Mouse (Mus musculus) thymus, adult 2 months (tissue): ENCODE measurements at regions not wholly inside any gene's neighbourhood (a gene's known extent, or its start where the extent isn't known, plus 50 kb on each side); places are given as distances from the start of the nearest gene placed in this dataset.

ENCODE experiments used
- CTCF ChIP-seq: fragments of 200-500 bp; IDR thresholded peaks from 2 replicates; pipeline ENCODE4 v1.5.1; 2012; ENCODE audit warnings: mild to moderate bottlenecking, control low read depth, low read length, moderate library complexity, borderline replicate concordance; ENCODE audit not compliant: control insufficient read depth, poor library complexity, insufficient read depth; ENCODE audit errors: extremely low read depth
- POLR2A ChIP-seq: fragments of 200-500 bp; IDR thresholded peaks from 2 replicates; pipeline ENCODE4 v1.6.1; 2012; ENCODE audit warnings: mild to moderate bottlenecking, low read length, control low read depth, moderate library complexity; ENCODE audit not compliant: control insufficient read depth, poor library complexity, insufficient read depth; ENCODE audit errors: extremely low read depth

DNA sequence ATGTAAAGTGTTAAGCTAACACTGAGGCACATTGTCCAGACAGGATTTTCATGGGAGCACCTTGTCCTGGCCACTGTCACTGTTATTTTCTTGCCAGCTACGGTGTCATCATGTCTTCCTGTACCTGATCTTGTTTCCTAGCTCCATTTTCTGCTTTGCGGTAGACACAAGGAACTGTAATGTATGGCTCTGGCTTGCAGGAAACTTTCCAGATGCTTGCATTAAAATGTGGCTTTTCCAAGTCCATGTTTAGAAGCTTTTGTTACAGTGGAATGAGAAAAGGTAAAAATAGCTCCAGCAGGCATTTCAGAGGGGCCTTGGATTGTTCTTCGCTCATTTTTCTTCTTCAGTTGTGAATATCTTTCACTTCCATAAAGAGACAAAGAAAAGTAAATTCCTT lies 154.1 kb downstream of the Fgf9 start:
- TF ChIP-seq CTCF (no peak), POLR2A (no peak)
